Mouse (Mus musculus) CH12.LX (cell line): Measurements from ENCODE around the gene Nmnat2. TPM values are rescaled to one million over a fixed set of nuclear protein-coding genes. Genes with fewer than 3 reads are reported as not detected.

Experiments
- DNase-seq: peaks from one replicate; pipeline ENCODE4 v3.0.0-alpha.2; 2013; ENCODE audit errors: extremely low read depth
- H3K27ac ChIP-seq: 2 replicates; pipeline ENCODE4 v1.5.1; 2012; ENCODE audit warnings: low read depth, mild to moderate bottlenecking, control low read depth, moderate library complexity; ENCODE audit not compliant: insufficient read depth
- H3K27me3 ChIP-seq: replicated peaks from 2 replicates; pipeline ENCODE3; 2012; ENCODE audit warnings: inconsistent platforms
- H3K36me3 ChIP-seq, 2 experiments: replicated peaks in 1 of 2; 2 replicates each; pipeline versions ENCODE3 to v1.6.1; 2012; ENCODE audit warnings: inconsistent platforms in 1 of 2, low read length in 1 of 2, mild to moderate bottlenecking in 1 of 2, mixed read lengths in 1 of 2, moderate library complexity in 1 of 2; ENCODE audit not compliant: control insufficient read depth in 1 of 2, insufficient read depth in 1 of 2
- H3K4me1 ChIP-seq, 2 experiments: 2 replicates each; pipeline ENCODE4 v1.6.1; 2012; ENCODE audit warnings: inconsistent platforms in 1 of 2, moderate library complexity in 1 of 2; ENCODE audit not compliant: insufficient read depth in 2 of 2, control insufficient read depth in 1 of 2
- H3K4me2 ChIP-seq: 2 replicates; pipeline ENCODE4 v1.6.1; 2012; ENCODE audit warnings: low read depth, mild to moderate bottlenecking, control low read depth; ENCODE audit not compliant: poor library complexity, insufficient read depth, severe bottlenecking
- H3K4me3 ChIP-seq, 3 experiments: fragments of 150-350 bp in 1 of 3; sonication (generic) in 1 of 3; replicated peaks in 1 of 3; 2 replicates each; pipeline versions ENCODE3 to v1.5.1; 2011 to 2012; ENCODE audit warnings: low read depth in 2 of 3, low read length in 2 of 3, mild to moderate bottlenecking in 2 of 3, moderate library complexity in 2 of 3, control low read depth in 1 of 3, improper control_type of control experiment in 1 of 3, inconsistent platforms in 1 of 3, mixed read lengths in 1 of 3; ENCODE audit not compliant: poor library complexity in 1 of 3
- H3K79me2 ChIP-seq: replicated peaks from 2 replicates; pipeline ENCODE4 v1.6.1; 2012; ENCODE audit warnings: mild to moderate bottlenecking, moderate library complexity; ENCODE audit not compliant: control insufficient read depth, poor library complexity, insufficient read depth, severe bottlenecking; ENCODE audit errors: extremely low read depth
- H3K9ac ChIP-seq: 2 replicates; pipeline ENCODE4 v1.6.1; 2012; ENCODE audit warnings: low read depth, mild to moderate bottlenecking, control low read depth, moderate library complexity; ENCODE audit not compliant: insufficient read depth
- H3K9me3 ChIP-seq: replicated peaks from 2 replicates; pipeline ENCODE3; 2012; ENCODE audit warnings: low read length, inconsistent platforms, mixed read lengths
- CHD1 ChIP-seq: IDR thresholded peaks from 2 replicates; pipeline ENCODE4 v1.6.1; 2012; ENCODE audit warnings: low read depth, low read length, improper control_type of control experiment, inconsistent platforms
- CHD2 ChIP-seq: IDR thresholded peaks from 2 replicates; pipeline ENCODE4 v1.6.1; 2011; ENCODE audit warnings: low read length, improper control_type of control experiment
- CTCF ChIP-seq, 2 experiments: IDR thresholded peaks in 1 of 2; conservative IDR thresholded peaks in 1 of 2; 2 replicates each; pipeline ENCODE4 v1.5.1; 2011 to 2012; ENCODE audit warnings: low read depth in 2 of 2, low read length in 2 of 2, improper control_type of control experiment in 1 of 2, inconsistent platforms in 1 of 2, mild to moderate bottlenecking in 1 of 2, moderate library complexity in 1 of 2
- E2F4 ChIP-seq: IDR thresholded peaks from 2 replicates; pipeline ENCODE4 v1.6.1; 2011; ENCODE audit warnings: low read depth, low read length, improper control_type of control experiment; ENCODE audit not compliant: insufficient replicate concordance
- ETS1 ChIP-seq: conservative IDR thresholded peaks from 2 replicates; pipeline ENCODE4 v1.6.1; 2012; ENCODE audit warnings: low read depth, mild to moderate bottlenecking, inconsistent platforms, low read length, improper control_type of control experiment, moderate library complexity
- JUN ChIP-seq: IDR thresholded peaks from 2 replicates; pipeline ENCODE4 v1.6.1; 2011; ENCODE audit warnings: low read depth, mild to moderate bottlenecking, low read length, improper control_type of control experiment, moderate library complexity; ENCODE audit not compliant: insufficient read depth
- JUND ChIP-seq: conservative IDR thresholded peaks from 2 replicates; pipeline ENCODE4 v1.6.1; 2011; ENCODE audit warnings: low read depth, low read length, improper control_type of control experiment
- NELFE ChIP-seq: IDR thresholded peaks from 2 replicates; pipeline ENCODE4 v1.6.1; 2011; ENCODE audit warnings: low read depth, low read length, improper control_type of control experiment
- POLR2A ChIP-seq: IDR thresholded peaks from 2 replicates; pipeline ENCODE4 v1.6.1; 2011; ENCODE audit warnings: low read depth, mild to moderate bottlenecking, improper control_type of control experiment, low read length
- POLR2AphosphoS2 ChIP-seq: IDR thresholded peaks from 2 replicates; pipeline ENCODE4 v1.6.1; 2011; ENCODE audit warnings: low read depth, low read length, improper control_type of control experiment
- RAD21 ChIP-seq: IDR thresholded peaks from 2 replicates; pipeline ENCODE4 v1.6.1; 2011; ENCODE audit warnings: low read depth, mild to moderate bottlenecking, low read length, improper control_type of control experiment, moderate library complexity
- RCOR1 ChIP-seq: conservative IDR thresholded peaks from 2 replicates; pipeline ENCODE4 v1.6.1; 2012; ENCODE audit warnings: low read depth, mild to moderate bottlenecking, inconsistent platforms, low read length, improper control_type of control experiment
- SMC3 ChIP-seq: IDR thresholded peaks from 2 replicates; pipeline ENCODE4 v1.6.1; 2011; ENCODE audit warnings: low read depth, low read length, improper control_type of control experiment
- UBTF ChIP-seq: IDR thresholded peaks from 2 replicates; pipeline ENCODE4 v1.6.1; 2012; ENCODE audit warnings: low read depth, mild to moderate bottlenecking, inconsistent platforms, low read length, improper control_type of control experiment, moderate library complexity
- USF1 ChIP-seq: IDR thresholded peaks from 2 replicates; pipeline ENCODE4 v1.6.1; 2014; ENCODE audit warnings: low read depth, mild to moderate bottlenecking, inconsistent platforms, low read length, improper control_type of control experiment
- USF2 ChIP-seq: conservative IDR thresholded peaks from 2 replicates; pipeline ENCODE4 v1.6.1; 2011; ENCODE audit warnings: low read depth, low read length, improper control_type of control experiment
- ZNF384 ChIP-seq: IDR thresholded peaks from 2 replicates; pipeline ENCODE4 v1.6.1; 2012; ENCODE audit warnings: low read depth, low read length, improper control_type of control experiment, inconsistent platforms
- dilution Hi-C: fragments of 300-500 bp; cut with MboI; formaldehyde crosslinking; loops from 2 replicates; pipeline ENCODE4 v1.14.3; 2020; ENCODE audit warnings: low sequenced_read_pairs; ENCODE audit not compliant: extremely low pct_unique_long_range_greater_than_20kb, extremely low pct_ligation_motif_present
- in situ Hi-C: fragments of 300-500 bp; cut with MboI; formaldehyde crosslinking; loops from 3 replicates; pipeline ENCODE4 v1.14.3; 2019; ENCODE audit warnings: low sequenced_read_pairs, low pct_ligation_motif_present, low pct_unique_long_range_greater_than_20kb, mixed read lengths
- polyA plus RNA-seq: library from polyadenylated mRNA; unstranded; fragments of >175 nt; gene quantifications from 2 replicates; pipeline ENCODE4 v1.2.1, GENCODE M21; 2012; ENCODE audit warnings: low read depth; ENCODE audit not compliant: insufficient read length
- total RNA-seq, 2 experiments: library from RNA; depleted of rRNA; stranded (reverse); fragments of 300-350 nt in 1 of 2; fragments of >200 nt in 1 of 2; gene quantifications; 2 replicates each; pipeline ENCODE4 v1.2.3; 2012 to 2014

Gene Nmnat2
- total and polyA plus RNA-seq, 3 experiments = 0.04 to 0.09 (median 0.09) TPM

DNA sequence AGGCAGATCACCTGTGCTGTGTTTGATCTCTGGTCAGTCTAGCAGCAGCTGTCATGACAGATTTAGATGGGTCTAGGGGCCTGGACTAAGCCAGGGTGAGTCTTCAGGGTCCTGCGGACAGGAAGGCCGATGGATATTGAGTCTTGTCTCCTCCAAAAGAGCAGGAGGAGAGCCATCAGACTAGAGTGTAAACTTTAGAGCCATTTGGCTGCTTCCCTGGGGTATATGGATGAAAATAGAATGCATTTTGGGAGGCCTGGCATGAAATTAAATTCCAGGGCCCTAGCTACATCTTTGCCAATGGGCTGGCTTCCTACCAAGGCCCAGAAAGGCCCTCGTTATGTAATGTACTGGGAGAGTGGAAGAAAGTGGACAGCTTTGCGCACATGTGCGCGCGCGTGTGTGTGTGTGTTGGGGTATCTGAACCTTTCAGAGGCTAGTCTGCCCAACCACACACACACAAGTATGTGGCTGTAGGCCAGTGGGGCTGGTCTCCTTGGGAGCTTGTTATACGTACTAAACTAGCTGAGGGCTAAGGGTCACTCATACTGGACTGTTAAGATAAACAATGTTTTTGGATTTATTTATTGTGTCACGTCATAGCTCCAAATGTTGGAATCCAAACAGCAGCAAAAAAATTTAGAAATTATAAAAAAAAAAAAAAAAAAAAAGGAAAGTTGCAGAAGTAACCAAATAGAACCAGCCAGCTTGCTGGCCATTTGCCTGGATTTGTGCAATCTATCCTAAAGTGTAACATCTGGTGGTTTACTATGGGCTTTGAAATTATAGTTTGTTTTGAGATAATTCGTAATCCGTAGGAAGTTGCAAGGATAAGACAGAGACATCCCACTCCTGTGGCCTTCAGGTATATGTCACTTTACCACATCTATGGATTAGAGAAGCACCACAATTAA, 110.9 kb downstream of the Nmnat2 start:
- Histone ChIP-seq H3K27me3 (no peaks in the 10 kb centered on the region), H3K9ac (no peak overlapping the region), H3K4me1 (no peaks in the 10 kb centered on the region), H3K4me2 (no peak overlapping the region), H3K4me3 (no peak overlapping the region), H3K79me2 (no peaks in the 10 kb centered on the region), H3K9me3 (no peaks in the 10 kb centered on the region), H3K36me3 (no peaks in the 10 kb centered on the region), H3K27ac (no peak overlapping the region)
- in situ Hi-C loops (no loop called here), dilution Hi-C loops (no loop called here)
- TF ChIP-seq JUND (no peak), ZNF384 (no peak), POLR2A (no peak), E2F4 (no peak), ETS1 (no peak), UBTF (no peak)
- DNase-seq = no peak

DNA sequence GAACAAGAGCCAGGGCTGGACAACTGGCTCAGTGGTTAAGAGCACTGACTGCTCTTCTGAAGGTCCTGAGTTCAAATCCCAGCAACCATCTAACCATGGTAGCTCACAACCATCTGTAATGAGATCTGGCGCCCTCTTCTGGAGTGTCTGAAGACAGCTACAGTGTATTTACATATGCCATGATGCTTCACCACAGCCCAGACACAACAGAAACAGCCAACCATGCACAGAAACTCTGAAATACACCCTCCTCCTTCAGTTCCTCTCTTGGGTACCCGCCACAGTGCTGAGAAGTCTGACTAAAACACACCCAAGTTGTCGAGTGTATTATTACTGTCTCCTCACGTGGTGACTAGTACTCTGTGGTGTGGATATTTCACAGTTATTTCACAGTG, 111.6 kb downstream of the Nmnat2 start:
- Histone ChIP-seq H3K9me3 (no peaks in the 10 kb centered on the region), H3K36me3 (no peaks in the 10 kb centered on the region), H3K4me1 (no peaks in the 10 kb centered on the region), H3K4me2 (no peak overlapping the region), H3K27me3 (no peaks in the 10 kb centered on the region), H3K9ac (no peak overlapping the region), H3K4me3 (no peak overlapping the region), H3K27ac (no peak overlapping the region), H3K79me2 (no peaks in the 10 kb centered on the region)
- TF ChIP-seq E2F4 = no peak
- TF ChIP-seq POLR2AphosphoS2 = no peak
- no peak for TF ChIP-seq RCOR1
- no peak for TF ChIP-seq ZNF384
- no peak for TF ChIP-seq JUN
- TF ChIP-seq USF2 = no peak
- no peak for TF ChIP-seq USF1
- TF ChIP-seq SMC3 = peak; percentile 25
- no peak for TF ChIP-seq CHD1
- TF ChIP-seq RAD21 = peak; percentile 1
- no peak for TF ChIP-seq CHD2
- peak; percentile 13 to 28; a peak in 2 of 4 replicates for TF ChIP-seq CTCF (conservative IDR thresholded peaks at IDR 0.05 in 1 of 2, IDR thresholded peaks at IDR 0.05 in 1 of 2; ENCODE audit: low read depth in 2 of 2, low read length in 2 of 2)
- TF ChIP-seq NELFE = no peak
- in situ Hi-C loops (no loop called here), dilution Hi-C loops (no loop called here)
- DNase-seq = peak; percentile 22
